Mouse (Mus musculus) thymus, adult 18-20 months (tissue): ENCODE results near the gene Ist1.

Source experiments
- DNase-seq, 2 experiments: peaks; one replicate each; pipeline ENCODE4 v3.0.0; 2022; ENCODE audit warnings: mixed read lengths in 2 of 2

The Ist1 gene

GRCm38 (mm10) chr8:109681535-109681934 lies 11.5 kb downstream of the Ist1 start:
- DNase-seq: no peak

GRCm38 (mm10) chr8:109675896-109676643 lies 17.0 kb downstream of the Ist1 start:
- no peak for DNase-seq

- no peak for DNase-seq
Observed at GRCm38 (mm10) chr8:109673596-109673995, 19.5 kb downstream of the Ist1 start.

GRCm38 (mm10) chr8:109672656-109673055 lies 20.4 kb downstream of the Ist1 start:
- DNase-seq: no peak

- DNase-seq: no peak
Observed at GRCm38 (mm10) chr8:109666616-109667015, 26.4 kb downstream of the Ist1 start.

GRCm38 (mm10) chr8:109662328-109662727 lies 30.7 kb downstream of the Ist1 start:
- no peak for DNase-seq

GRCm38 (mm10) chr8:109656860-109657259 lies 36.2 kb downstream of the Ist1 start:
- DNase-seq: no peak

GRCm38 (mm10) chr8:109650801-109651200 lies 42.3 kb downstream of the Ist1 start:
- DNase-seq: no peak

GRCm38 (mm10) chr8:109648469-109648868 lies 44.6 kb downstream of the Ist1 start:
- DNase-seq: no peak

- no peak for DNase-seq
Observed at GRCm38 (mm10) chr8:109647331-109647730, 45.7 kb downstream of the Ist1 start.

GRCm38 (mm10) chr8:109641236-109641635 lies 51.8 kb downstream of the Ist1 start:
- DNase-seq: no peak

GRCm38 (mm10) chr8:109640410-109640809 lies 52.6 kb downstream of the Ist1 start:
- no peak for DNase-seq

GRCm38 (mm10) chr8:109638851-109639250 lies 54.2 kb downstream of the Ist1 start:
- DNase-seq: no peak

- no peak for DNase-seq
Observed at GRCm38 (mm10) chr8:109635146-109635545, 57.9 kb downstream of the Ist1 start.

- no peak for DNase-seq
Observed at GRCm38 (mm10) chr8:109632498-109632897, 60.6 kb downstream of the Ist1 start.

GRCm38 (mm10) chr8:109628638-109629037 lies 64.4 kb downstream of the Ist1 start:
- DNase-seq: no peak
